Mouse (Mus musculus): Measurements from ENCODE around the gene Cldn13.

- no peak for TF ChIP-seq CTCF (IDR thresholded peaks at IDR 0.05; ENCODE audit: borderline replicate concordance, extremely low read depth, insufficient read depth, insufficient read length)
- TF ChIP-seq POLR2A (IDR thresholded peaks at IDR 0.05; ENCODE audit: borderline replicate concordance, extremely low read depth, insufficient read depth, insufficient read length, poor library complexity, severe bottlenecking), result no peak
These were observed 23.7 kb upstream of the Cldn13 start for GRCm38 (mm10) chr5:134939069-134939468.
